Mouse (Mus musculus): ENCODE measurements at regions not wholly inside any gene's neighbourhood (a gene's known extent, or its start where the extent isn't known, plus 50 kb on each side); places are given as distances from the start of the nearest gene placed in this dataset.

- DNase-seq (no peak), ATAC-seq (no peak)
- Histone ChIP-seq H3K4me1 (ENCODE audit: insufficient read depth) (no peaks in the 10 kb centered on the region), H3K4me2 (ENCODE audit: low read depth, low read length) (no peak overlapping the region), H3K27ac (ENCODE audit: low read depth) (no peak overlapping the region), H3K4me3 (ENCODE audit: low read depth, low read length) (no peak overlapping the region), H3K27me3 (ENCODE audit: insufficient read depth, low read length) (no peaks in the 10 kb centered on the region), H3K36me3 (replicated peaks; ENCODE audit: insufficient read depth, low read length) (no peaks in the 10 kb centered on the region), H3K9ac (replicated peaks) (no peak overlapping the region), H3K9me3 (ENCODE audit: low read length) (no peaks in the 10 kb centered on the region)
- WGBS (ENCODE audit: insufficient replicate concordance), result 61% methylated on average over 1 of the region's 1 CpGs
- TF ChIP-seq CTCF (IDR thresholded peaks at IDR 0.05; ENCODE audit: low read depth) (no peak), EP300 (IDR thresholded peaks at IDR 0.05; ENCODE audit: low read depth) (no peak)
These were observed 577.0 kb upstream of the Large1 start for GRCm38 (mm10) chr8:73930344-73930743.

GRCm38 (mm10) chr8:73925515-73926241 is 572.3 kb upstream of the Large1 start:
- Histone ChIP-seq H3K36me3 (replicated peaks; ENCODE audit: insufficient read depth, low read length) (no peaks in the 10 kb centered on the region), H3K9me3 (ENCODE audit: low read length) (no peaks in the 10 kb centered on the region), H3K27ac (ENCODE audit: low read depth) (peak overlapping the region; percentile 65), H3K4me3 (ENCODE audit: low read depth, low read length) (no peak overlapping the region), H3K4me1 (ENCODE audit: insufficient read depth) (peaks cover 4% of the 10 kb centered on the region; the same call in 1 of the 2 replicates), H3K9ac (replicated peaks) (no peak overlapping the region), H3K27me3 (ENCODE audit: insufficient read depth, low read length) (no peaks in the 10 kb centered on the region), H3K4me2 (ENCODE audit: low read depth, low read length) (no peak overlapping the region)
- DNase-seq, result no peak
- peak; percentile 83 for ATAC-seq
- TF ChIP-seq CTCF (IDR thresholded peaks at IDR 0.05; ENCODE audit: low read depth) (no peak), EP300 (IDR thresholded peaks at IDR 0.05; ENCODE audit: low read depth) (no peak)

- Histone ChIP-seq H3K36me3 (replicated peaks; ENCODE audit: insufficient read depth, low read length) (no peaks in the 10 kb centered on the region), H3K4me1 (ENCODE audit: insufficient read depth) (peaks cover 4% of the 10 kb centered on the region; the same call in 1 of the 2 replicates), H3K27me3 (ENCODE audit: insufficient read depth, low read length) (no peaks in the 10 kb centered on the region), H3K4me2 (ENCODE audit: low read depth, low read length) (no peak overlapping the region), H3K4me3 (ENCODE audit: low read depth, low read length) (no peak overlapping the region), H3K9me3 (ENCODE audit: low read length) (no peaks in the 10 kb centered on the region), H3K27ac (ENCODE audit: low read depth) (no peak overlapping the region), H3K9ac (replicated peaks) (no peak overlapping the region)
- no peak for ATAC-seq
- no peak for DNase-seq
- 42% methylated on average over 3 of the region's 3 CpGs for WGBS (ENCODE audit: insufficient replicate concordance)
- TF ChIP-seq CTCF (IDR thresholded peaks at IDR 0.05; ENCODE audit: low read depth), result no peak
- TF ChIP-seq EP300 (IDR thresholded peaks at IDR 0.05; ENCODE audit: low read depth), result no peak
These were observed 569.8 kb upstream of the Large1 start for GRCm38 (mm10) chr8:73923181-73923580.

- Histone ChIP-seq H3K9ac (replicated peaks) (no peak overlapping the region), H3K36me3 (replicated peaks; ENCODE audit: insufficient read depth, low read length) (no peaks in the 10 kb centered on the region), H3K27ac (ENCODE audit: low read depth) (peak overlapping the region; percentile 45; the same call in 1 of the 2 replicates), H3K27me3 (ENCODE audit: insufficient read depth, low read length) (no peaks in the 10 kb centered on the region), H3K4me2 (ENCODE audit: low read depth, low read length) (no peak overlapping the region), H3K9me3 (ENCODE audit: low read length) (no peaks in the 10 kb centered on the region), H3K4me3 (ENCODE audit: low read depth, low read length) (no peak overlapping the region), H3K4me1 (ENCODE audit: insufficient read depth) (peaks cover 4% of the 10 kb centered on the region; the same call in 1 of the 2 replicates)
- TF ChIP-seq EP300 (IDR thresholded peaks at IDR 0.05; ENCODE audit: low read depth) (no peak), CTCF (IDR thresholded peaks at IDR 0.05; ENCODE audit: low read depth) (no peak)
- 67% methylated on average over 2 of the region's 2 CpGs for WGBS (ENCODE audit: insufficient replicate concordance)
- ATAC-seq (no peak), DNase-seq (no peak)
These were observed 567.8 kb upstream of the Large1 start for GRCm38 (mm10) chr8:73921158-73921557.

- Histone ChIP-seq H3K27ac (ENCODE audit: low read depth) (peak overlapping the region; percentile 50), H3K36me3 (replicated peaks; ENCODE audit: insufficient read depth, low read length) (no peaks in the 10 kb centered on the region), H3K27me3 (ENCODE audit: insufficient read depth, low read length) (no peaks in the 10 kb centered on the region), H3K4me2 (ENCODE audit: low read depth, low read length) (no peak overlapping the region), H3K9ac (replicated peaks) (no peak overlapping the region), H3K9me3 (ENCODE audit: low read length) (no peaks in the 10 kb centered on the region), H3K4me1 (ENCODE audit: insufficient read depth) (peaks cover 4% of the 10 kb centered on the region; the same call in 1 of the 2 replicates), H3K4me3 (ENCODE audit: low read depth, low read length) (no peak overlapping the region)
- DNase-seq (no peak), ATAC-seq (peak; percentile 90)
- TF ChIP-seq CTCF (IDR thresholded peaks at IDR 0.05; ENCODE audit: low read depth) (no peak), EP300 (IDR thresholded peaks at IDR 0.05; ENCODE audit: low read depth) (no peak)
These were observed 567.2 kb upstream of the Large1 start for GRCm38 (mm10) chr8:73920564-73920963.

- peak; percentile 48 for ATAC-seq
These were observed 551.7 kb upstream of the Large1 start for GRCm38 (mm10) chr8:73905071-73905470.

More at GRCm38 (mm10) chr8:73905071-73905470, 551.7 kb upstream of the Large1 start:
- Histone ChIP-seq H3K27me3 (ENCODE audit: insufficient read depth, low read length) (no peaks in the 10 kb centered on the region), H3K9me3 (ENCODE audit: low read length) (no peaks in the 10 kb centered on the region), H3K4me1 (ENCODE audit: insufficient read depth) (no peaks in the 10 kb centered on the region), H3K4me3 (ENCODE audit: low read depth, low read length) (no peak overlapping the region), H3K4me2 (ENCODE audit: low read depth, low read length) (no peak overlapping the region), H3K9ac (replicated peaks) (no peak overlapping the region), H3K36me3 (replicated peaks; ENCODE audit: insufficient read depth, low read length) (no peaks in the 10 kb centered on the region), H3K27ac (ENCODE audit: low read depth) (no peak overlapping the region)
- DNase-seq, result no peak
- no peak for TF ChIP-seq CTCF (IDR thresholded peaks at IDR 0.05; ENCODE audit: low read depth)
- TF ChIP-seq EP300 (IDR thresholded peaks at IDR 0.05; ENCODE audit: low read depth), result no peak
- 60% methylated on average over 6 of the region's 6 CpGs for WGBS (ENCODE audit: insufficient replicate concordance)

Measured in liver, postnatal 0 days (tissue).